In the genomic region with DNA sequence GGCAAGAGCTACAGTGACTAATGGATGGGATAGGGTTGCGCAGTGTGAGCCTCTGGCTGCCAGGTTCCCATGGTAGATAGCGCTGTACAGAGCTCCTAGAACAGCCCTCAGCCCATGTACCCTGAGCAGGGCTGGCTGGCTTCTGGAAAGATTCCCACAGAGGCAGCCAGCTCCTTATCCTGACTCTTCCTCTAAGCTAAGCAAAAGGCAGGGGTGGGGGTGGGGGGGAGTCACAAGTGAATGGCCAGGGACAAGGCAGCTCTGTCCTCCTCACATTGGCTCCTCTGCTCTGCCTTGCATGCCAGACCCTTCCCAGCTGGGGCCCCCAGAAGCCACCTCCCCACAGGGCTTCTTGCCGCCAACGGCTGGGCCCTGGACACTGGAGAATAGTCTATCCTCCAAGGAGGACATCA, we compare ENCODE assay signal across 13 mouse cellular contexts. TPM values are rescaled to one million over a fixed set of nuclear protein-coding genes. Genes with fewer than 3 reads are reported as not detected.
DNase-seq lines count a peak whose midpoint lies in the region; ATAC-seq and TF ChIP-seq lines count a peak whose summit lies in the region.
"Had no signal": no experiment of that assay in that cellular context is flagged by ENCODE, and none has a peak within 500 bp of the region (broad histone marks: within the 10 kb centered on the region; RNA-seq: fewer than 3 reads in every experiment).

No protein-coding gene starts in this region.

- no peak for TF ChIP-seq POLR2A in cerebellum, adult 2 months (IDR thresholded peaks at IDR 0.05; ENCODE audit: borderline replicate concordance, insufficient read depth, low read length)

- peak; percentile 47; the same call in 1 of the 2 replicates for ATAC-seq in kidney, embryonic 16.5 days (ENCODE audit: low FRiP score, low TSS enrichment)
- peak; percentile 57 for ATAC-seq in heart, embryonic 15.5 days (replicated peaks; ENCODE audit: insufficient number of reproducible peaks, insufficient read depth, low FRiP score, low read depth)
- ATAC-seq in midbrain, embryonic 13.5 days: peak; percentile 57; the same call in 1 of the 2 replicates

- H3K9me3 ChIP-seq in kidney, embryonic 16.5 days (ENCODE audit: low read length): no peaks in the 10 kb centered on the region
- H3K9me3 ChIP-seq in heart, embryonic 15.5 days (replicated peaks): no peaks in the 10 kb centered on the region
- no peaks in the 10 kb centered on the region for H3K9me3 ChIP-seq in midbrain, embryonic 13.5 days
- H3K9me3 ChIP-seq: G1E; liver, embryonic 15.5 days; stomach, embryonic 15.5 days had no signal

- H3K4me2 ChIP-seq in kidney, embryonic 16.5 days (replicated peaks; ENCODE audit: low read depth, low read length): no peak overlapping the region
- H3K4me2 ChIP-seq in heart, embryonic 15.5 days: no peak overlapping the region
- no peak overlapping the region for H3K4me2 ChIP-seq in midbrain, embryonic 13.5 days (replicated peaks)
- H3K4me2 ChIP-seq: liver, embryonic 15.5 days; stomach, embryonic 15.5 days had no signal

- H3K36me3 ChIP-seq in kidney, embryonic 16.5 days (ENCODE audit: insufficient read depth, low read length): peaks cover 29% of the 10 kb centered on the region
- H3K36me3 ChIP-seq in heart, embryonic 15.5 days: peaks cover 31% of the 10 kb centered on the region
- peaks cover 72% of the 10 kb centered on the region for H3K36me3 ChIP-seq in midbrain, embryonic 13.5 days
- H3K36me3 ChIP-seq: G1E; liver, embryonic 15.5 days had no signal

- peak in 1 of 2 experiments; percentile 51 for DNase-seq in cerebellum, adult 2 months
- no peak for DNase-seq in cerebellum, adult 11 months
- DNase-seq in kidney, adult 18-20 months: no peak
- no peak for DNase-seq in right cerebral cortex, adult 18-20 months
- no peak for DNase-seq in gastrocnemius, postnatal 25 days

- 0 out of 2 replicates have a peak overlapping the region, but pooled peaks have one; percentile 26 for H3K9ac ChIP-seq in kidney, embryonic 16.5 days (replicated peaks; ENCODE audit: low read length)
- H3K9ac ChIP-seq in heart, embryonic 15.5 days: 0 out of 2 replicates have a peak overlapping the region, but pooled peaks have one; percentile 29
- H3K9ac ChIP-seq in midbrain, embryonic 13.5 days (replicated peaks): no peak overlapping the region
- H3K9ac ChIP-seq: liver, embryonic 15.5 days; stomach, embryonic 15.5 days had no signal

- peak overlapping the region; percentile 83 for H3K27ac ChIP-seq in cerebellum, adult 2 months (ENCODE audit: insufficient read depth, low read length)
- H3K27ac ChIP-seq in kidney, embryonic 16.5 days (ENCODE audit: low read length): peak overlapping the region; percentile 48; the same call in 1 of the 2 replicates
- H3K27ac ChIP-seq in heart, embryonic 15.5 days: peak overlapping the region; percentile 76
- peak overlapping the region; percentile 21; the same call in 1 of the 2 replicates for H3K27ac ChIP-seq in midbrain, embryonic 13.5 days
- H3K27ac ChIP-seq: liver, embryonic 15.5 days; stomach, embryonic 15.5 days had no signal

- peaks cover 11% of the 10 kb centered on the region for H3K4me1 ChIP-seq in cerebellum, adult 2 months (ENCODE audit: control insufficient read depth, insufficient read depth, low read length)
- H3K4me1 ChIP-seq in kidney, embryonic 16.5 days (ENCODE audit: insufficient read depth, low read length): no peaks in the 10 kb centered on the region
- peaks cover 26% of the 10 kb centered on the region for H3K4me1 ChIP-seq in heart, embryonic 15.5 days (replicated peaks)
- H3K4me1 ChIP-seq in midbrain, embryonic 13.5 days (replicated peaks): no peaks in the 10 kb centered on the region
- H3K4me1 ChIP-seq: liver, embryonic 15.5 days; stomach, embryonic 15.5 days had no signal

- peak overlapping the region; percentile 30 for H3K4me3 ChIP-seq in cerebellum, adult 2 months (replicated peaks; ENCODE audit: insufficient read depth, low read depth, low read length)
- no peak overlapping the region for H3K4me3 ChIP-seq in kidney, embryonic 16.5 days (ENCODE audit: low read length)
- no peak overlapping the region for H3K4me3 ChIP-seq in heart, embryonic 15.5 days
- H3K4me3 ChIP-seq in midbrain, embryonic 13.5 days (replicated peaks): no peak overlapping the region
- H3K4me3 ChIP-seq: liver, embryonic 15.5 days; stomach, embryonic 15.5 days had no signal

- 67% methylated on average over 4 of the region's 4 CpGs for WGBS in cerebellum, adult 2 months
- WGBS in kidney, embryonic 16.5 days: 69% methylated on average over 4 of the region's 4 CpGs
- WGBS in heart, embryonic 15.5 days: 87% methylated on average over 4 of the region's 4 CpGs
- 86% methylated on average over 4 of the region's 4 CpGs for WGBS in midbrain, embryonic 13.5 days

- no peak for TF ChIP-seq CTCF in cerebellum, adult 2 months (IDR thresholded peaks at IDR 0.05; ENCODE audit: borderline replicate concordance, insufficient read depth, low read depth, low read length)

- no peaks in the 10 kb centered on the region for H3K27me3 ChIP-seq in cerebellum, adult 2 months (ENCODE audit: control insufficient read depth, insufficient read depth, low read length)
- H3K27me3 ChIP-seq in kidney, embryonic 16.5 days (ENCODE audit: insufficient read depth, low read length): no peaks in the 10 kb centered on the region
- H3K27me3 ChIP-seq in heart, embryonic 15.5 days: no peaks in the 10 kb centered on the region
- no peaks in the 10 kb centered on the region for H3K27me3 ChIP-seq in midbrain, embryonic 13.5 days
- H3K27me3 ChIP-seq: liver, embryonic 15.5 days; stomach, embryonic 15.5 days had no signal

RNA-seq across cellular contexts. Expression of a gene that starts 14.7 kb away (rescaled TPM):
- polyA plus RNA-seq in cerebellum, adult 2 months (2012; rRNA removed): 126 and 137 TPM in 2 replicates
- 41.9 and 44.1 TPM in 2 replicates for polyA plus RNA-seq in kidney, embryonic 16.5 days (2015; fragmentation: Nextera tagmentation; extraction: Ambion mirVana)
- 64.4 and 71.6 TPM in 2 replicates for polyA plus RNA-seq in heart, embryonic 15.5 days (2015; fragmentation: Nextera tagmentation; extraction: Ambion mirVana)
- 147 and 162 TPM in 2 replicates for polyA plus RNA-seq in midbrain, embryonic 13.5 days (2015; fragmentation: Nextera tagmentation; extraction: Ambion mirVana)
- 1 to 10 TPM; 3.1 TPM for total RNA-seq in gastrocnemius, postnatal 25 days (2021)

RNA-seq across cellular contexts. Expression of a gene that starts 21.8 kb away (rescaled TPM):
- polyA plus RNA-seq in cerebellum, adult 2 months (2012; rRNA removed): 32.6 and 34.9 TPM in 2 replicates
- 30.6 and 34.2 TPM in 2 replicates for polyA plus RNA-seq in kidney, embryonic 16.5 days (2015; fragmentation: Nextera tagmentation; extraction: Ambion mirVana)
- polyA plus RNA-seq in heart, embryonic 15.5 days (2015; fragmentation: Nextera tagmentation; extraction: Ambion mirVana): 22.1 and 27.9 TPM in 2 replicates
- polyA plus RNA-seq in midbrain, embryonic 13.5 days (2015; fragmentation: Nextera tagmentation; extraction: Ambion mirVana): 28.1 and 30.6 TPM in 2 replicates
- total RNA-seq in gastrocnemius, postnatal 25 days (2021): 10 to 100 TPM; 18.3 to 18.7 TPM

RNA-seq across cellular contexts. Expression of a gene that starts 30.7 kb away (rescaled TPM):
- 5.7 and 6.2 TPM in 2 replicates for polyA plus RNA-seq in cerebellum, adult 2 months (2012; rRNA removed)
- 0.92 and 1.4 TPM in 2 replicates for polyA plus RNA-seq in kidney, embryonic 16.5 days (2015; fragmentation: Nextera tagmentation; extraction: Ambion mirVana)
- 0.60 and 1.7 TPM in 2 replicates for polyA plus RNA-seq in heart, embryonic 15.5 days (2015; fragmentation: Nextera tagmentation; extraction: Ambion mirVana)
- polyA plus RNA-seq in midbrain, embryonic 13.5 days (2015; fragmentation: Nextera tagmentation; extraction: Ambion mirVana): 1.4 and 2.3 TPM in 2 replicates
- under 1 TPM; 0.46 to 0.56 TPM for total RNA-seq in gastrocnemius, postnatal 25 days (2021)

RNA-seq across cellular contexts. Expression of a gene that starts 35.7 kb away (rescaled TPM):
- 2.7 and 3.0 TPM in 2 replicates for polyA plus RNA-seq in cerebellum, adult 2 months (2012; rRNA removed)
- polyA plus RNA-seq in kidney, embryonic 16.5 days (2015; fragmentation: Nextera tagmentation; extraction: Ambion mirVana): 0.02 and 0.03 TPM in 2 replicates
- 0.08 and 0.15 TPM in 2 replicates for polyA plus RNA-seq in heart, embryonic 15.5 days (2015; fragmentation: Nextera tagmentation; extraction: Ambion mirVana)
- 0.17 and 0.23 TPM in 2 replicates for polyA plus RNA-seq in midbrain, embryonic 13.5 days (2015; fragmentation: Nextera tagmentation; extraction: Ambion mirVana)
- under 1 TPM in 1 of 2 experiments, not detected in 1; 0.03 TPM for total RNA-seq in gastrocnemius, postnatal 25 days (2021)
- total RNA-seq: granulocyte monocyte progenitor cell, adult 5-6 weeks; megakaryocyte-erythroid progenitor cell, adult 5-6 weeks had no signal
- polyA plus RNA-seq: G1E had no signal

RNA-seq across cellular contexts. Expression of a gene that starts 50.4 kb away (rescaled TPM):
- polyA plus RNA-seq in cerebellum, adult 2 months (2012; rRNA removed): 59.2 and 63.9 TPM in 2 replicates
- polyA plus RNA-seq in kidney, embryonic 16.5 days (2015; fragmentation: Nextera tagmentation; extraction: Ambion mirVana): 31.7 and 35.3 TPM in 2 replicates
- polyA plus RNA-seq in heart, embryonic 15.5 days (2015; fragmentation: Nextera tagmentation; extraction: Ambion mirVana): 16.8 and 19.6 TPM in 2 replicates
- polyA plus RNA-seq in midbrain, embryonic 13.5 days (2015; fragmentation: Nextera tagmentation; extraction: Ambion mirVana): 28.2 and 32.3 TPM in 2 replicates
- 1 to 10 TPM; 5.7 to 5.9 TPM for total RNA-seq in gastrocnemius, postnatal 25 days (2021)

Comparison
In these comparisons a context has a peak if more than half of its experiments do, and no peak if none do; other contexts are left out.
1. H3K27ac ChIP-seq: peak in every context shown above with its lines; median percentile 83 in cerebellum, adult 2 months; 76 in heart, embryonic 15.5 days; 48 in kidney, embryonic 16.5 days; 21 in midbrain, embryonic 13.5 days.